Mouse (Mus musculus) MEL (cell line): ENCODE data around the gene Rpp14. TPM values are rescaled to one million over a fixed set of nuclear protein-coding genes. Genes with fewer than 3 reads are reported as not detected.

Source experiments
- DNase-seq: peaks from one replicate; pipeline ENCODE4 v3.0.0; 2011; ENCODE audit warnings: low read depth, low spot score
- H3K27ac ChIP-seq: 2 replicates; pipeline ENCODE4 v1.5.1; 2012; ENCODE audit warnings: low read depth, mild to moderate bottlenecking, control low read depth, low read length, moderate library complexity; ENCODE audit not compliant: control insufficient read depth
- H3K27me3 ChIP-seq, 2 experiments: fragments of 150-350 bp in 1 of 2; sonication (generic) in 1 of 2; 2 replicates each; pipeline ENCODE4 v1.6.1; 2012; ENCODE audit warnings: low read length in 2 of 2, mild to moderate bottlenecking in 2 of 2, improper control_type of control experiment in 1 of 2, moderate library complexity in 1 of 2; ENCODE audit not compliant: insufficient read depth in 2 of 2, control insufficient read depth in 1 of 2
- H3K36me3 ChIP-seq, 2 experiments: 2 replicates each; pipeline ENCODE4 v1.6.1; 2012 to 2014; ENCODE audit warnings: low read length in 2 of 2, improper control_type of control experiment in 1 of 2, inconsistent platforms in 1 of 2, mild to moderate bottlenecking in 1 of 2; ENCODE audit not compliant: insufficient read depth in 2 of 2, control insufficient read depth in 1 of 2
- H3K4me1 ChIP-seq, 2 experiments: fragments of 150-350 bp in 1 of 2; sonication (generic) in 1 of 2; 2 replicates each; pipeline ENCODE4 v1.6.1; 2012; ENCODE audit warnings: low read length in 2 of 2, improper control_type of control experiment in 1 of 2, mild to moderate bottlenecking in 1 of 2; ENCODE audit not compliant: insufficient read depth in 2 of 2, control insufficient read depth in 1 of 2
- H3K4me3 ChIP-seq, 2 experiments: fragments of 150-350 bp in 1 of 2; sonication (generic) in 1 of 2; 2 replicates each; pipeline ENCODE4 v1.5.1; 2012; ENCODE audit warnings: low read depth in 2 of 2, low read length in 2 of 2, mild to moderate bottlenecking in 2 of 2, moderate library complexity in 2 of 2, control low read depth in 1 of 2, improper control_type of control experiment in 1 of 2; ENCODE audit not compliant: control insufficient read depth in 1 of 2, insufficient read depth in 1 of 2
- H3K79me2 ChIP-seq: 2 replicates; pipeline ENCODE4 v1.6.1; 2012; ENCODE audit warnings: mild to moderate bottlenecking, low read length, moderate library complexity; ENCODE audit not compliant: control insufficient read depth, poor library complexity, insufficient read depth
- H3K9ac ChIP-seq: 2 replicates; pipeline ENCODE4 v1.6.1; 2012; ENCODE audit warnings: low read depth, mild to moderate bottlenecking, control low read depth, low read length, moderate library complexity; ENCODE audit not compliant: control insufficient read depth, poor library complexity, severe bottlenecking
- H3K9me3 ChIP-seq: fragments of 150-350 bp; sonication (generic); replicated peaks from 2 replicates; pipeline ENCODE4 v1.6.1; 2012; ENCODE audit warnings: mild to moderate bottlenecking, low read length, improper control_type of control experiment, moderate library complexity; ENCODE audit not compliant: insufficient read depth
- CTCF ChIP-seq, 3 experiments: IDR thresholded peaks in 2 of 3; conservative IDR thresholded peaks in 1 of 3; 2 replicates each; pipeline ENCODE4 v1.5.1; 2011 to 2012; ENCODE audit warnings: low read length in 3 of 3, low read depth in 2 of 3, mild to moderate bottlenecking in 2 of 3, improper control_type of control experiment in 1 of 3, inconsistent platforms in 1 of 3, mixed read lengths in 1 of 3, moderate library complexity in 1 of 3; ENCODE audit not compliant: control insufficient read depth in 1 of 3, insufficient read depth in 1 of 3, poor library complexity in 1 of 3, severe bottlenecking in 1 of 3
- EP300 ChIP-seq, 2 experiments: IDR thresholded peaks; 2 replicates each; pipeline ENCODE4 v1.6.1; 2011; ENCODE audit warnings: improper control_type of control experiment in 2 of 2, low read length in 2 of 2, low read depth in 1 of 2, mild to moderate bottlenecking in 1 of 2
- ETS1 ChIP-seq: IDR thresholded peaks from 2 replicates; pipeline ENCODE4 v1.6.1; 2012; ENCODE audit warnings: low read depth, mild to moderate bottlenecking, inconsistent platforms, low read length, improper control_type of control experiment, moderate library complexity
- GABPA ChIP-seq: IDR thresholded peaks from 2 replicates; pipeline ENCODE4 v1.6.1; 2012; ENCODE audit warnings: low read depth, mild to moderate bottlenecking, inconsistent platforms, low read length, improper control_type of control experiment, moderate library complexity
- HCFC1 ChIP-seq: IDR thresholded peaks from 2 replicates; pipeline ENCODE4 v1.6.1; 2012; ENCODE audit warnings: low read depth, mild to moderate bottlenecking, inconsistent platforms, low read length, improper control_type of control experiment, moderate library complexity
- MAX ChIP-seq: IDR thresholded peaks from 2 replicates; pipeline ENCODE4 v1.6.1; 2011; ENCODE audit warnings: low read length, improper control_type of control experiment
- MEF2A ChIP-seq: IDR thresholded peaks from 2 replicates; pipeline ENCODE4 v1.6.1; 2014; ENCODE audit warnings: low read depth, mild to moderate bottlenecking, inconsistent platforms, low read length, improper control_type of control experiment; ENCODE audit not compliant: poor library complexity, insufficient replicate concordance, severe bottlenecking; ENCODE audit errors: extremely low read depth
- MXI1 ChIP-seq: IDR thresholded peaks from 2 replicates; pipeline ENCODE4 v1.6.1; 2011; ENCODE audit warnings: mild to moderate bottlenecking, low read depth, low read length, improper control_type of control experiment
- POLR2AphosphoS2 ChIP-seq: IDR thresholded peaks from 2 replicates; pipeline ENCODE4 v1.6.1; 2011; ENCODE audit warnings: low read length, improper control_type of control experiment
- POLR2AphosphoS5 ChIP-seq: IDR thresholded peaks from 2 replicates; pipeline ENCODE4 v1.6.1; 2012; ENCODE audit warnings: low read depth, borderline replicate concordance, mild to moderate bottlenecking, inconsistent platforms, low read length, moderate library complexity, mixed read lengths
- RAD21 ChIP-seq: IDR thresholded peaks from 2 replicates; pipeline ENCODE4 v1.6.1; 2011; ENCODE audit warnings: mild to moderate bottlenecking, low read depth, low read length, improper control_type of control experiment
- RCOR1 ChIP-seq: IDR thresholded peaks from 2 replicates; pipeline ENCODE4 v1.6.1; 2012; ENCODE audit warnings: low read depth, mild to moderate bottlenecking, inconsistent platforms, low read length, improper control_type of control experiment
- SIN3A ChIP-seq: IDR thresholded peaks from 2 replicates; pipeline ENCODE4 v1.6.1; 2012; ENCODE audit warnings: low read length, improper control_type of control experiment, inconsistent platforms
- SMC3 ChIP-seq: IDR thresholded peaks from 2 replicates; pipeline ENCODE4 v1.6.1; 2011; ENCODE audit warnings: low read depth, low read length, improper control_type of control experiment
- TBP ChIP-seq: IDR thresholded peaks from 2 replicates; pipeline ENCODE4 v1.8.0; 2011; ENCODE audit warnings: low read depth, low read length, improper control_type of control experiment
- TCF12 ChIP-seq: IDR thresholded peaks from 2 replicates; pipeline ENCODE4 v1.6.1; 2014; ENCODE audit warnings: low read depth, mild to moderate bottlenecking, inconsistent platforms, low read length, improper control_type of control experiment, moderate library complexity
- UBTF ChIP-seq: IDR thresholded peaks from 2 replicates; pipeline ENCODE4 v1.6.1; 2012; ENCODE audit warnings: low read depth, mild to moderate bottlenecking, inconsistent platforms, low read length, improper control_type of control experiment, moderate library complexity, borderline replicate concordance; ENCODE audit not compliant: insufficient read depth
- USF1 ChIP-seq: IDR thresholded peaks from 2 replicates; pipeline ENCODE4 v1.6.1; 2014; ENCODE audit warnings: low read depth, mild to moderate bottlenecking, inconsistent platforms, low read length, improper control_type of control experiment, moderate library complexity
- ZKSCAN1 ChIP-seq: IDR thresholded peaks from 2 replicates; pipeline ENCODE4 v1.6.1; 2012; ENCODE audit warnings: low read depth, mild to moderate bottlenecking, inconsistent platforms, low read length, improper control_type of control experiment, moderate library complexity
- ZNF384 ChIP-seq: IDR thresholded peaks from 2 replicates; pipeline ENCODE4 v1.6.1; 2012; ENCODE audit warnings: low read depth, mild to moderate bottlenecking, inconsistent platforms, low read length, improper control_type of control experiment
- polyA plus RNA-seq, 2 experiments: library from polyadenylated mRNA; stranded (reverse) in 1 of 2; unstranded in 1 of 2; fragments of >175 nt in 1 of 2; fragments of >200 nt in 1 of 2; gene quantifications; 2 replicates each; pipeline versions ENCODE4 v1.2.1 to v1.2.4; 2012; ENCODE audit warnings: low replicate concordance in 2 of 2, low read depth in 1 of 2; ENCODE audit not compliant: insufficient read length in 2 of 2, insufficient read depth in 1 of 2, missing spikeins in 1 of 2
- total RNA-seq: library from RNA; depleted of rRNA; stranded (reverse); fragments of 300-350 nt; gene quantifications from 2 replicates; pipeline ENCODE4 v1.2.3, GENCODE M21; 2012

Gene Rpp14
- total and polyA plus RNA-seq, 3 experiments, result 41.2 to 45.5 TPM; not detected in 1

- TF ChIP-seq USF1, result no peak
- no peak for TF ChIP-seq HCFC1
- no peak for TF ChIP-seq UBTF
- TF ChIP-seq POLR2AphosphoS5, result no peak
- TF ChIP-seq EP300 (IDR thresholded peaks at IDR 0.05; ENCODE audit: low read depth in 1 of 2, low read length in 2 of 2), result no peak
- TF ChIP-seq SIN3A, result no peak
- no peak for TF ChIP-seq MXI1
- TF ChIP-seq GABPA, result no peak
- TF ChIP-seq TBP, result no peak
- TF ChIP-seq MAX, result no peak
- no peak for TF ChIP-seq SMC3
- TF ChIP-seq RCOR1, result no peak
- TF ChIP-seq ZKSCAN1, result no peak
- TF ChIP-seq TCF12, result no peak
- TF ChIP-seq ZNF384, result no peak
- TF ChIP-seq POLR2AphosphoS2, result no peak
- no peak for TF ChIP-seq CTCF (IDR thresholded peaks at IDR 0.05 in 2 of 3, conservative IDR thresholded peaks at IDR 0.05 in 1 of 3; ENCODE audit: control insufficient read depth in 1 of 3, insufficient read depth in 1 of 3, low read depth in 2 of 3, low read length in 3 of 3, poor library complexity in 1 of 3, severe bottlenecking in 1 of 3)
- TF ChIP-seq ETS1, result no peak
- no peak for TF ChIP-seq MEF2A
- no peak for TF ChIP-seq RAD21
- TF ChIP-seq, all 39 proteins: peak for 0
- no peak for DNase-seq
- no peaks in the 10 kb centered on the region for H3K9me3 ChIP-seq
- peaks cover 0 to 3% of the 10 kb centered on the region in 2 experiments; a peak in 1 of 4 replicates for H3K4me1 ChIP-seq
- no peaks in the 10 kb centered on the region for H3K79me2 ChIP-seq
- H3K36me3 ChIP-seq, result peaks cover 0 to 8% of the 10 kb centered on the region in 2 experiments
- H3K27me3 ChIP-seq, result no peaks in the 10 kb centered on the region
- no peak overlapping the region for H3K27ac ChIP-seq
- H3K9ac ChIP-seq, result no peak overlapping the region
- no peak overlapping the region for H3K4me3 ChIP-seq
Measured at GRCm38 (mm10) chr14:8135130-8135529, 55.0 kb downstream of the Rpp14 start.
